8 mouse cellular contexts compared by ENCODE assay signal in the genomic region with DNA sequence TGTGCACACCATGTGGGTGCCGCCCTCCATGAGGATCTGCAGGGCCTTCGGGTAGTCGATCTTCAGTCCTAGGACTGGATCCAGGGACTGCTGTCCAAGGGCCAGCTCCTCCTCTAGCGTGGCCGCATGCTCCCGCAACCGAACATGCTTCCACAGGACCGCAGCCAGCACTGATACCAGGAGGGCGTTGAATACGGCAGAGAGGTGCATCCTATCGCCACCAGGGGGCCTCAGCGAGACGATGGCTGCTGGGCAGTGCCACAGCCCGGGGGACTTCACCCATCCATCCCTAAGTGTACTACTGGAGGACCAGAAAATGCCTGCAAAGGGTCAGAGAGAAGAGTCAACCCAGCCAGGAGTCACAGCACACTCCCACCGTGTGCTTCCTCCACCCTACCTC. TPM values are rescaled to one million over a fixed set of nuclear protein-coding genes. Genes with fewer than 3 reads are reported as not detected.
DNase-seq lines count a peak whose midpoint lies in the region; ATAC-seq and TF ChIP-seq lines count a peak whose summit lies in the region.

No protein-coding gene starts in this region.

- DNase-seq in adrenal gland, postnatal 10 days = peak; percentile 89
- peak; percentile 66 for DNase-seq in embryonic facial prominence, embryonic 10.5 days (ENCODE audit: low spot score)
- peak; percentile 85 for DNase-seq in kidney, postnatal 10 days
- DNase-seq in lung, adult 2 months = peak; percentile 72
- peak; percentile 83 for DNase-seq in retina, embryonic 14.5 days (ENCODE audit: low spot score)
- peak; percentile 78 for DNase-seq in urinary bladder, postnatal 14 days (ENCODE audit: low spot score)

- H3K79me2 ChIP-seq in C2C12 (ENCODE audit: control insufficient read depth, insufficient read depth) = no peaks in the 10 kb centered on the region

- H3ac ChIP-seq in C2C12 (ENCODE audit: control insufficient read depth, insufficient read length, low read depth) = no peak overlapping the region

- 60% methylated on average over 15 of the region's 15 CpGs for WGBS in embryonic facial prominence, embryonic 10.5 days
- 35% methylated on average over 15 of the region's 15 CpGs for WGBS in lung, adult 2 months

- no peaks in the 10 kb centered on the region for H3K9me3 ChIP-seq in embryonic facial prominence, embryonic 10.5 days

- H3K27me3 ChIP-seq in C2C12 (ENCODE audit: control insufficient read depth, insufficient read depth, insufficient read length) = peaks cover 6% of the 10 kb centered on the region
- no peaks in the 10 kb centered on the region for H3K27me3 ChIP-seq in embryonic facial prominence, embryonic 10.5 days (replicated peaks; ENCODE audit: low read depth, poor library complexity, severe bottlenecking)

- no peaks in the 10 kb centered on the region for H3K79me3 ChIP-seq in C2C12 (ENCODE audit: low read depth)

- no peak overlapping the region for H3K4me3 ChIP-seq in C2C12 (ENCODE audit: insufficient read depth, poor library complexity, severe bottlenecking)
- no peak overlapping the region for H3K4me3 ChIP-seq in embryonic facial prominence, embryonic 10.5 days
- no peak overlapping the region for H3K4me3 ChIP-seq in lung, adult 2 months (replicated peaks; ENCODE audit: extremely low read depth, low read depth, low read length)

- peak; percentile 91 for TF ChIP-seq CTCF in C2C12 (IDR thresholded peaks at IDR 0.05; ENCODE audit: control insufficient read depth, insufficient read depth, insufficient read length)
- TF ChIP-seq CTCF in lung, adult 2 months (IDR thresholded peaks at IDR 0.05; ENCODE audit: insufficient read depth, low read length) = peak; percentile 83

- peak; percentile 59 for ATAC-seq in granulocyte monocyte progenitor cell, adult 5-6 weeks (replicated peaks; ENCODE audit: poor library complexity, severe bottlenecking)

- no peak for TF ChIP-seq POLR2A in lung, adult 2 months (IDR thresholded peaks at IDR 0.05; ENCODE audit: borderline replicate concordance, extremely low read depth, low read depth, low read length)

- no peak overlapping the region for H3K27ac ChIP-seq in embryonic facial prominence, embryonic 10.5 days (replicated peaks)

- peaks cover 13% of the 10 kb centered on the region; the same call in 1 of the 2 replicates for H3K4me1 ChIP-seq in embryonic facial prominence, embryonic 10.5 days
- no peaks in the 10 kb centered on the region for H3K4me1 ChIP-seq in lung, adult 2 months (ENCODE audit: control insufficient read depth, insufficient read depth, low read length)

- H3K36me3 ChIP-seq in C2C12 (ENCODE audit: control insufficient read depth, insufficient read depth) = no peaks in the 10 kb centered on the region
- peaks cover 17% of the 10 kb centered on the region for H3K36me3 ChIP-seq in embryonic facial prominence, embryonic 10.5 days (replicated peaks)

TF ChIP-seq in C2C12, 6 proteins besides CTCF, POLR2A, EP300 and RAD21:
- TF ChIP-seq MAX (IDR thresholded peaks at IDR 0.05) (no peak), FOSL1 (IDR thresholded peaks at IDR 0.05; ENCODE audit: insufficient read depth, low read length, poor library complexity, severe bottlenecking) (no peak), MYOD1 (IDR thresholded peaks at IDR 0.05; ENCODE audit: control insufficient read depth, insufficient read length, low read depth) (no peak), USF1 (IDR thresholded peaks at IDR 0.05; ENCODE audit: low read depth) (no peak), CEBPB (IDR thresholded peaks at IDR 0.05; ENCODE audit: low read depth) (no peak), MYOG (IDR thresholded peaks at IDR 0.05; ENCODE audit: control insufficient read depth, extremely low read depth, insufficient read length) (no peak)

RNA-seq across cellular contexts. Expression of a gene that starts 13.4 kb away (rescaled TPM):
- polyA plus RNA-seq in C2C12 (2012; fragmentation: generic; extraction: Trizol) = 2.4 TPM
- total RNA-seq in adrenal gland, postnatal 10 days (2021) = 10 to 100 TPM; 13.0 to 16.6 TPM
- polyA plus RNA-seq in embryonic facial prominence, embryonic 10.5 days (2016; fragmentation: Nextera tagmentation; extraction: Ambion mirVana) = 13.5 and 13.9 TPM in 2 replicates
- total RNA-seq in granulocyte monocyte progenitor cell, adult 5-6 weeks (2014; fragmentation: Nextera tagmentation) = 6.3 and 10.6 TPM in 2 replicates
- total RNA-seq in granulocyte monocyte progenitor cell, adult 5-6 weeks (2017) = 6.7 and 7.0 TPM in 2 replicates
- 14.5 and 14.8 TPM in 2 replicates for polyA plus RNA-seq in lung, adult 2 months (2012; rRNA removed)

RNA-seq across cellular contexts. Expression of a gene that starts 32.7 kb away (rescaled TPM):
- polyA plus RNA-seq in C2C12 (2012; fragmentation: generic; extraction: Trizol) = not detected
- 1 to 10 TPM; 3.9 to 5.6 TPM for total RNA-seq in adrenal gland, postnatal 10 days (2021)
- 0.37 and 0.53 TPM in 2 replicates for polyA plus RNA-seq in embryonic facial prominence, embryonic 10.5 days (2016; fragmentation: Nextera tagmentation; extraction: Ambion mirVana)
- 0.17 TPM in 1 of 2 replicates, not detected in the other for total RNA-seq in granulocyte monocyte progenitor cell, adult 5-6 weeks (2014; fragmentation: Nextera tagmentation)
- 0.17 TPM in 1 of 2 replicates, not detected in the other for total RNA-seq in granulocyte monocyte progenitor cell, adult 5-6 weeks (2017)
- polyA plus RNA-seq in lung, adult 2 months (2012; rRNA removed) = 5.8 and 8.4 TPM in 2 replicates
